Mouse (Mus musculus): ENCODE data around the gene Ncam2.
A peak's percentile ranks its signal among the peaks of the same experiment; 100 is the strongest.
"Not testable (repeated sequence)": the region's sequence is repeated elsewhere in the genome, so short reads cannot be mapped to it uniquely, and the experiment has no call there.

Ncam2 gene

DNA sequence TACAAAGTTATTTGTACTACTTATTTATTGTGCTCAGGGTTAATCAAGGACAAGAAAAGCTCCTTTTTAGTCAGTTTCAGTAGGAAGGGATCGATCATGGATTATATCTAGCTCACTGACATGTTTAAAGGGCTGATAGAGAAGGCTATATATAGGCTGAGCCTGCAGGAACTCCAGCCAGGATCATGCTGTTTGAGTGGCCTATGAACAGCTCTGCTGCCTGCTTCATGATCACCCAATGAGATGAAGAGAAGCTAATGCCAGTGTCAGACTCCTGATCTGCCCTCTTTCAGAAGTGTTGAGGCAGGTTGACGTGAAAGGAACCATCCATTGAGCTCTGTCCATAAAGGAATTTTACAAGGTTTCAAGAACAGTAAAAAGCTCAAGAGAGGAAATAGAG, 103.3 kb downstream of the Ncam2 start:
- DNase-seq, result no peak

- DNase-seq, result no peak
Observed at GRCm38 (mm10) chr16:81309215-81309614, 108.7 kb downstream of the Ncam2 start.

GRCm38 (mm10) chr16:81319037-81319436, 118.5 kb downstream of the Ncam2 start:
- DNase-seq, result no peak

GRCm38 (mm10) chr16:81330539-81330938, 130.0 kb downstream of the Ncam2 start:
- DNase-seq, result peak in 1 of 2 experiments; percentile 51

- DNase-seq, result no peak
Observed at GRCm38 (mm10) chr16:81365901-81366300, 165.4 kb downstream of the Ncam2 start.

GRCm38 (mm10) chr16:81374234-81374633, 173.7 kb downstream of the Ncam2 start:
- DNase-seq, result no peak

- DNase-seq, result no peak
Observed at GRCm38 (mm10) chr16:81380434-81380833, 179.9 kb downstream of the Ncam2 start.

GRCm38 (mm10) chr16:81388646-81389045, 188.1 kb downstream of the Ncam2 start:
- DNase-seq, result no peak

DNA sequence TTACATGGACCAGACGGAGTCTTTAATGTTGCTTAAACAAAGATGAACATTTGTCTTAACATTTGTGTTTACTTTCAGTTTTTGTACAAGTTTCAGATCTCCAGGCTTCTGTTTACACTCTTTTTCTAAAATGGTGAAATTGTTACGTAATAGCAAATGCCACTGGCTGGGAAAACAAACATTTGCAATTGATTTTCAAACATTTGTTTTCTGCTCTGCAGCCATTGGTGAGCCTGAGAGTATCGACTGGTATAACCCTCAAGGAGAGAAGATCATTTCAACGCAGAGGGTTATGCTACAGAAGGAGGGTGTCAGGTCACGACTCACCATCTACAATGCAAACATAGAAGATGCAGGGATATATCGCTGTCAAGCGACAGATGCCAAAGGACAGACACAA, 234.1 kb downstream of the Ncam2 start:
- DNase-seq, result no peak

DNA sequence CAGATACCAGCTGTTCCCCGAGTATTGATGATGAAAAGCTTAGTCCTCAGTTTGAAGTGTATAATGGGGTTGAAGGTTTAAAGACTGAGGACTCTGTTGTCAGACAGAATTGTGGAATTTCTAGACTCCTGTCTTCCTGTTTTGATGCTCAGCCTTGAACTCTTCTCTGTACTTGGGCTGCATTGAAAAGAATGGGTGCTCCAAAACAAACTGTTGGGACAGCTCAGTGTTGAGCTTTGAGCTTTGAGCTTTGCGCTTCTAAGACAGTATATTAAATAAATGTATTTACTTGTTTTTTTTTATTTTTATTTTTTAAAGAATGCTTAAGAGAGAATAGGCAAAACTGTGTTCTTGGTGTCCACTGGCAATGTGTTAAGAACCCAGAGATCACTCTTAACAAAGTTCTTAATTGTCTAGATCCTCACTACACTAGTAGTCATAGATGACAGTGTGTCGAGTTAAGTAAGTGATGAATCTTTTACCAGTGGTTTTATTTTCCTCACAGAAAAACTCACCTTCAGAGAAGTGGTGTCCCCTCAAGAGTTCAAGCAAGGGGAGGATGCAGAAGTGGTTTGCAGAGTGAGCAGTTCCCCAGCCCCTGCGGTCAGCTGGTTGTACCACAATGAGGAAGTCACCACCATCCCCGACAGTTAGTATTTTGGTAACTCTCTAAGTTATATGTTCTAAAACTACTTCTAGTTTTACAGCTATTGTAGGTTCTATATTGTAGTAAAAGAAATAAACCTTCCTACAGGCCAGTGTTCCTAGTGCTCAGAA, 236.8 kb downstream of the Ncam2 start:
- DNase-seq, result no peak

GRCm38 (mm10) chr16:81437868-81438249, 237.4 kb downstream of the Ncam2 start:
- DNase-seq, result no peak

GRCm38 (mm10) chr16:81450851-81451250, 250.4 kb downstream of the Ncam2 start:
- DNase-seq, result no peak

DNA sequence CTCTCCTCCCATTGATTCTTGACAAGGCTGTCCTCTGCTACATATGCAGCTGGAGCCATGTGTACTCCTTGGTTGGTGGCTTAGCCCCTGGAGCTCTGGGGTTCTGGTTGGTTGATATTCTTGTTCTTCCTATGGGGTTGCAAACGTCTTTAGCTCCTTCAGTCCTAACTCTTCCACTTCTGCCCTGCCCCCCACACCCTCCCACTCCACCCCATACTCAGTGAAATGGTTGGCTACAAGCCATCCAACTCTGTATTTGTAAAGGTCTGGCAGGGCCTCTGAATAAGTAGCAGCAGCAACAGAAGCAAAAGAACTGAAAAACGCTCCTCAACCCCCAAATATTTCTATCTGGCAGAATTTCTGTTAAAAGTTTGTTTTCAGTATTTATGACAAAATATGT, 252.5 kb downstream of the Ncam2 start:
- no peak for DNase-seq

- DNase-seq, result no peak
Observed at GRCm38 (mm10) chr16:81454472-81454871, 254.0 kb downstream of the Ncam2 start.

GRCm38 (mm10) chr16:81462731-81463130, 262.2 kb downstream of the Ncam2 start:
- DNase-seq, result not testable (repeated sequence)

GRCm38 (mm10) chr16:81472925-81473324, 272.4 kb downstream of the Ncam2 start:
- no peak for DNase-seq

DNA sequence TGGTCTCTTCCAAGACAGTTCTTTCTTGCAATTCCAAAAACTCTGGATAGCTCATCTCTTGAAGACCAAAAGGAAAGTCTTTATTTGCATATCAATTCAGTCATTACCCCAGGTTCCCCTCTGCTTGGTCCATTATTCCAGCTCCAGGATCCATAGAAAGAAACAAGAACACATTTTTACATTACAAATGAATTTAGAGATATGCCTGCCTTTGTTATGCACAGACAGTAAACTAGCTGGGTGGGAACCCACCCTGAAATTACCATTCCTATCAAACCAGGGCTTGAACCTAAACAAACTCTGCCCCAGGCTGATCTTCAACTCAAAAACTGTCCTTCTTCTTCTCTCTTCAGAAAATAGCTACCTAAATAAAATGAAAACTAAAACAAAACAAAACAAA, 280.6 kb downstream of the Ncam2 start:
- no peak for DNase-seq

GRCm38 (mm10) chr16:81496111-81496510, 295.6 kb downstream of the Ncam2 start:
- no peak for DNase-seq

DNA sequence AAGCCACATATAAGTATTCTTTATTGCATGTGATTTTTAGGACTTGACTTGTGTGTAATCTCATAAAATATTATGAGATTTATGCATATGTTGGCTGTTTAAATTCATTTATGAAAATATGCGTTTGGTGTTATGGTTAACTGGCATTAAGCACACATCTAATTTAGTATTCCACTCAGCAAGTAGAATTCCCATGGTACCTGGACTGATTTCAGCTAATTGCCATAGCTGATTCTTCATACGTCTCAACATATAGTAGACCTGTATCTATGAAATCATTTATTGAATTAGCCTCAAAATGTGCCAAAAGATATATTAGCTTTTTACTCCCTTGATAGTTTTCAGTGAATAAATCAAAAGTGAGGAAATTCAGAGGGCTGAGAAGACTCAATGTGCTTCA, 302.1 kb downstream of the Ncam2 start:
- DNase-seq, result no peak

DNA sequence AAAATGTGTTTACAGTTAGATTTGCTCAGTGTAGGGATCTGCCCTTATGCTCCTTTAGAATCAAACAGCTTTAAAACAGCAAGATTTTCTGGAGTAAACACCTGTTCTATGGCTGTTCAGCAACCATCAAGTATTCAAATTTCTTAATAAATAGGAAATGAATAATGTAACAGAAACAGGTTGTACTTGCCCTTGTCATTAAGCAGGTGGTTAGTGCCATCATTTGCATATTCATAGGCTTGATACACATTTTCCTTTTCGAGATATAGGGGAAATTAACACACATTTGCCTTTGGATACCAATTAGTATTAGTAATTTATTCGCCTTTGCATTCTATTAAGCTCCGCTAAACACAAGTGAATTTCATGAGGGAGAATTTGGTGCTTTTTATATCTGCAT, 335.7 kb downstream of the Ncam2 start:
- no peak for DNase-seq

DNA sequence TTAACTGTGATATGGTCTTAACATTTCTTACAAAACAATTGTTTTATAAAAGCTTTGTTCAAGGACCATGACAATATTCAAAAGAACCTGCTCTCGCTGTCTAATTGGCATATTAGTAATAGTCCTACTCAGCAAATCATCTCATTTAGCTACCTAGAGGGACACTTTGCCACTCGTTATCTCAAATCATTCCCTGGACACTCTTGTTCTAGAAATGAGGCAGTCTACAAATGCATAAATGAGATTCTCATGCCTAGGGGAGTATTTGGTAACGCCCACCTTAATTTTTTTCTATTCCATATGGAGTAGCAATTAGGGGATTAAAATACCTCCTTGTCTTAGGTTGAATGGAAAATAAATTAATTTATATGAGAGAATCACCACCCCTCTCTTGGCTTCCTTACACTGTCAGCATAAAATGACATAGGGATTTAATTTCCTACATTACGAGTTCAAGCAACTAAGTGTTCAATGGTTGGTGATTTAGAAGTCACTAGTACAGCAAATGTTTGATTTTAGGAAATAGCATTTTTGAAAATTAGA, 387.1 kb downstream of the Ncam2 start:
- no peak for DNase-seq

DNA sequence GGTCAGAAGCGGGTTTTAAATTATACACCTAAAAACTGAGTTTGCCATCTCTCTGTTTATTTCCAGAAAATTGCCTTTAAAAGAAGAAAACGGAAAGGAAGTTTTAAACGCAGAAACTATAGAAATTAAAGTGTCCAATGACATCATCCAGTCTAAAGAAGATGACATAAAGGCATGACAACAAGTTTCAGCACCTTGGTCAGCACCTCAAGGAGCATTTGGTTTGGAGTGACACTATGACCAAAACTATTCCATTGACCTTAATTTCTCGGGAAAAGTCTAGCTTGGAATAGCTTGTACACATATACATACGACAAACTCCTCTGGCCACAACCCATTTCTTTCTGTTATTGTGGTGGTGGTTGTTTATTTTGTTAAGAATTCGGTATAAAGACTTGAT, 422.8 kb downstream of the Ncam2 start:
- no peak for DNase-seq

DNA sequence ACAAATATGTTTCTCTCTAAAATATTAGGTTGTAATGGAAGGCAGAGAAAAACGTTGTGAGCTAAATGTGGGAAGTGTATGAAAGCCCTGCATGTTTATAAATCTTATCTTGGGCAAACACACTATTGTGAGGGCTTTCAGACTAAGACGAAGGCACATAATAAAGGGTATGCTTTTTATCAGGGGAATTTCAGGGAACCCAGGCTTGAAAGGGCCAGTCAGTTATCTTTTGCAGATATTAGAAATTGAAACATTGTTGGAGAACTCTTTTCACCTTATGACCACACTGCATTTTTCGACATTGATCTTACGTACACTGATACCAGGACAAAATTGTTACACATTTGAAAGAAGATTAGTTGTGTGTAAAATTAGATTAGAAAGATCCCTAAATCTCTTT, 423.3 kb downstream of the Ncam2 start:
- no peak for DNase-seq

DNA sequence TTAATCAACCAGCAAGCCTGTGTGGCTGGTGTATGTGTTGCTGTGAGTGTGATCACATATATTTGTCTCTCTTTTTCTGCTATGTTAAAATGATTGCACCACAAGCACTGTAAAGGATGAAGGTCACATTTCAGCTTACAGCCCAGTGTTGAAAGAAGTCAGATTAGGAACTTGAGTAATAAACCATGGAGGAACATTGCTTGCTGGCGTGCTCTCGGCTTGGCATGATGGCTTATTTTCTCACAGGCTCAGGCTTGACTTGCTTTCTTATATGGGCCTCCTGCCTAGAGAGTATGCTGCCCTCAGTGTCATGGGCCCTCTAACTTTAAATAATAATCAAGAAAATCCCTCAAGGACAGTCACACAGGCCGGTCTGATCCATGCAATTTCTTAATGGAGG, 449.8 kb downstream of the Ncam2 start:
- DNase-seq, result no peak

DNA sequence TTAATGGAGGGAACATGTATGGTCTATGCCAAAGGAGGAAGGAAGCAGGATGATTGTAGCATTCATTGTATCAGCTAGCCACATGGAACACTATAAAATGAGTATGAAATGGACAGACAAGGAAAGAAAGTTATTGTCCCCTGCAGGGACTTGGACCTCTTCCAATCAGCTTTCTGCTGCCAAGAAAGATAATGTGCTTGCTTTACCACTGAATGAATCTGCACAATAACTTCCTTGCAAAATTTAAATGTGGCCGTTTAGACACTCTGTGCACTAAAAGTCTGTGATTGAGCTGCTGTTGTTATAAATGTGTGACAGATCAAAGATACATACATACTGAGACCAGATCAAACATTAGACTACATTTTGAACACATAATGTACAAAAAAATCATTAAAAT, 451.1 kb downstream of the Ncam2 start:
- no peak for DNase-seq

Data from kidney, postnatal 25 days (tissue).